Mouse (Mus musculus) embryonic facial prominence, embryonic 14.5 days (tissue): ENCODE results near the gene Klhdc8a. TPM values are rescaled to one million over a fixed set of nuclear protein-coding genes. Genes with fewer than 3 reads are reported as not detected.
A peak's percentile ranks its signal among the peaks of the same experiment; 100 is the strongest.

Experiments
- ATAC-seq: fragments of 200-750 bp; cut with Nextera tagmentation; 2 replicates; pipeline ENCODE4 v1.8.0; 2017; ENCODE audit warnings: low read depth, moderate number of reproducible peaks, moderate TSS enrichment
- DNase-seq: peaks from one replicate; pipeline ENCODE4 v3.0.0-alpha.2; 2015; ENCODE audit warnings: low spot score
- H3K27ac ChIP-seq: fragments of 300-500 bp; sonication (generic); replicated peaks from 2 replicates; pipeline ENCODE4 v1.5.1; 2014; ENCODE audit warnings: low read depth, mild to moderate bottlenecking, low read length, moderate library complexity
- H3K27me3 ChIP-seq: fragments of 300-500 bp; sonication (generic); replicated peaks from 2 replicates; pipeline ENCODE4 v1.6.1; 2014; ENCODE audit warnings: low read length; ENCODE audit not compliant: control insufficient read depth, insufficient read depth
- H3K36me3 ChIP-seq: fragments of 300-500 bp; sonication (generic); 2 replicates; pipeline ENCODE4 v1.6.1; 2014; ENCODE audit warnings: low read length, mixed read lengths; ENCODE audit not compliant: control insufficient read depth, insufficient read depth
- H3K4me1 ChIP-seq: fragments of 300-500 bp; sonication (generic); 2 replicates; pipeline ENCODE4 v1.6.1; 2014; ENCODE audit warnings: antibody characterized with exemption, low read length; ENCODE audit not compliant: control insufficient read depth, insufficient read depth
- H3K4me2 ChIP-seq: fragments of 300-500 bp; sonication (generic); 2 replicates; pipeline ENCODE4 v1.6.1; 2014; ENCODE audit warnings: low read depth, mild to moderate bottlenecking, low read length, moderate library complexity, mixed read lengths
- H3K4me3 ChIP-seq: fragments of 300-500 bp; sonication (generic); 2 replicates; pipeline ENCODE4 v1.5.1; 2014; ENCODE audit warnings: low read depth, mild to moderate bottlenecking, low read length
- H3K9ac ChIP-seq: fragments of 300-500 bp; sonication (generic); 2 replicates; pipeline ENCODE4 v1.6.1; 2014; ENCODE audit warnings: low read depth, mild to moderate bottlenecking, low read length, moderate library complexity, mixed read lengths
- H3K9me3 ChIP-seq: fragments of 300-500 bp; sonication (generic); 2 replicates; pipeline ENCODE4 v1.6.1; 2016; ENCODE audit warnings: low read length; ENCODE audit not compliant: control insufficient read depth
- WGBS: fragments of 180-500 bp; shearing (Covaris S2); extraction: QIAGEN DNeasy Blood & Tissue Kit; methylation state at CpG from one replicate; pipeline ENCODE4 v1.1.7; 2014; 5-methylcytosine and 5-hydroxymethylcytosine counted together
- polyA plus RNA-seq: library from polyadenylated mRNA; unstranded; fragments of >200 nt; fragmentation: Nextera tagmentation; extraction: Ambion mirVana; gene quantifications from 2 replicates; pipeline ENCODE4 v1.2.1, GENCODE M21; 2014

Gene Klhdc8a
- polyA plus RNA-seq, 1 experiment from 2014 or later = 0.70 TPM

DNA sequence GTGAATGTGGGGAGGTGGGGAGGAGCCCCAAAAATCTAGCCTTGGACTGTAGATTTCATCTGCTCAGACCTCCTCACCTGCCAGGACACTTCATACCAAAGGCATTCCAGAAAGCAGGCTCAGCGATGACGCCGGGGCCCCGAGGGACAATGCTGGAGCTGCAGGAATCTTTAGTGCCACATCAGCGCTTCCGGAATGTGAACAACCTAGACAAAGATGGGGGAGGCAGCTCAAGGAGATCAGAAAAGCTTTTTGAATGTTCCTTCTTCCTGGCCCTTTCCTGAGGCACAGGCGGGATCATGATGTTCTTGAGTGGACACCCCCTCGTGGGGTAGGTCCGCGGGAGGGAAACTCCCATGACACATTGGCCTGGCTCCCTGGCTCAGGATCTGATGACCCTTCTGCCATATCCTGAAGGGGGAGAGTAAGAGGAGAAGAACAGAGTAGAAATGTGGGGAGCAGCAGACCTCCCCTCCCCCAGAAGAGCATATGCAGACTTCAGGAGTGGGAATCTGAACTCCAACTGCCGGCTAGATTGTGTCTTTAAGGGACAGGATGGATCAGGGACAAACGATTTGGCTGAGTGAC lies 37.0 kb downstream of the Klhdc8a start:
- peak; percentile 70 for DNase-seq
- 47% methylated on average over 12 of the region's 12 CpGs for WGBS
- no peak overlapping the region for H3K27ac ChIP-seq

DNA sequence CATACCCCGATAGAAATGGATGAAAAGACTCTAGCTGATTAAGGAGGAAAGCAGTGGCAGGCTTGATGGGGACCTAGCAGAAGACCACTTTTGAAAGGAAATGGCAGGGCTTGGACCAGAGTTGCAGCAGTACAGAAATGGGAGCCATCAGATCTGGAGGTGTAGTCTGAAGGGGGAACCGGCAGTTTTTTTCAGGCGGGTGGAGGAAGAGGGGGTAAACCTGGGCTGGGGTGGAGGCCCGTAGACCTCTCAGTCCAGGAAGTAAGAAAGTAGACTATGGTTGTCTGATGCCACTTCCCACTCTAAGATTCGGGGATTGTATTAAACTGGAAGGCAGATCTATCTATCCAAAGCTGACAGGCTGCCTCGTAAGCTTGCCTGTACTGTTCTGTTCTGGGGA lies 38.5 kb downstream of the Klhdc8a start:
- 74% methylated on average over 6 of the region's 6 CpGs for WGBS
- ATAC-seq = no peak
- Histone ChIP-seq H3K27ac (no peak overlapping the region), H3K27me3 (no peaks in the 10 kb centered on the region), H3K4me2 (no peak overlapping the region), H3K9me3 (no peaks in the 10 kb centered on the region), H3K9ac (no peak overlapping the region), H3K36me3 (no peaks in the 10 kb centered on the region), H3K4me1 (peaks cover 23% of the 10 kb centered on the region), H3K4me3 (no peak overlapping the region)
- DNase-seq = no peak

More for the DNA sequence above, 37.0 kb downstream of the Klhdc8a start:
- Histone ChIP-seq H3K4me2 (no peak overlapping the region), H3K9ac (no peak overlapping the region), H3K36me3 (no peaks in the 10 kb centered on the region), H3K4me1 (peaks cover 23% of the 10 kb centered on the region), H3K27me3 (no peaks in the 10 kb centered on the region), H3K9me3 (no peaks in the 10 kb centered on the region), H3K4me3 (no peak overlapping the region)
- ATAC-seq = no peak; the same call in 1 of the 2 replicates

DNA sequence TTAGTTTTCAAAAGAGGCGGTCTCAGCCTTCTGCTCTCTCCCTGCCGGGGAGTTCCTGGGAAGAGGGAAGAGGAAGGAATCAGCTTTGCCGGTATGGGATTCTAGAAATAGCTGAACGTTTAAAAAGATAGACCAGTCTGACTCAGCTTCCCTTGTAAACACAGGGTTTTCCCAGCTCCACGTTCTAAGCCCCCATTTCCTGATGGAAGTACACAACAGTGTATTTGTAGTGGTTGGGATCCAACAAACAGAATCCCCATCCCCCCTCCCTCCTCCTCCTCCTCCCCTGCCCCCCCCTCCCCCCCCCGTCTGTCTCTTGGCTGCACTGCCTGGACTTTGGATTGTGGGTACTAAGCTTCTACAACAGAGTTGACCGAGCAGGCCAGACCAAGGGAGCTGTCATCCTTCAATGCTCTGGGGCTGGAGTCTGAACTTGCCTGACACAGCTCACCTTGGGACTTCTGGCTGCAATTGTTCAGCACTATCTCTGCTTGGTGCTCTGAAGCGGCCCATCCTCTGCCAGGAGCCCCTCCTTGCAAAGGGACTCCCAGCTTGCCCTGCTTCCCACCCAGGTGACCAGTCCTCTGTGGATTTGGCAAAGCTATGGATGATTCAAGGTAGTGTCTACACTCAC lies 39.7 kb downstream of the Klhdc8a start:
- H3K4me3 ChIP-seq = no peak overlapping the region
- no peak overlapping the region for H3K9ac ChIP-seq
- H3K27me3 ChIP-seq = no peaks in the 10 kb centered on the region
- WGBS = 42% methylated on average over 8 of the region's 8 CpGs
- no peaks in the 10 kb centered on the region for H3K36me3 ChIP-seq
- H3K4me1 ChIP-seq = peaks cover 23% of the 10 kb centered on the region
- H3K4me2 ChIP-seq = no peak overlapping the region
- no peak for DNase-seq
- no peak overlapping the region for H3K27ac ChIP-seq
- no peak for ATAC-seq
- no peaks in the 10 kb centered on the region for H3K9me3 ChIP-seq

DNA sequence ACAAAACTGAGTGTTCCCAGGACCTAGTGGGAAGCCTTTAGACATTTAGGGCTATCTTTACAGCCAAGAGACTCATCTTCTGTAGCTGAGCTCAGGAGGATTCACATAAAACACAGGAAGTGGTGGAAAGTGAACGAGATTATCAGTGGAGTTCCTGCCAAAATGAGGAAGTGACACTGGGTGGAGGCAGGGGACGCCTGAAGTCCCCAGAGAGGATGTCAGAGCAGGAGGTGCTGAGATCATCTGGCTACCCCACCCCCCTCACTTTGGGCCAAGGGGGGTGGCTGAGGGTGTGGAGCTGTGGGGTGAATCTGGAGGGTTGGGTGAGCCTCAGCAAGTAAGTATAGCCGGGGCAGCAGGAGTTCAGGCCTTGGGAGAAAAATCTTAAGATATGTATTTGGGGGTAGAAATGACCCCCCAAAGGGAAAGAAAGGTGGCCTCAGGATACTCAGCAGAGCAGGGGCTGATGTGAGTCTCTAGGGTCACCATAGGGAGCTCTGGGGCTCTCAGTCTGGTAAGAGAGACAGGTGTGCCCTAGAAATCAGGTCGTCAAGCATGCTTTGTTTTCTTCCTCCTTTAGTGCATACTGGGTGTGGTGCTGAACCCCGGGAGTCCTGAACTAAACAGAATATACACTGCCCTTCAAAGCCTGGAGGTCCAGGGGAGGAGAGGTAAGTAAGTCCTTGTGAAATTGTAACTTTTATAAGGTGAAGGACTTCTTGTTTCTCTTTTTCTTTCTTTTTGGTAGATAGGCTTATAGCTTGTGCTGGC lies 43.5 kb downstream of the Klhdc8a start:
- 47% methylated on average over 5 of the region's 5 CpGs for WGBS
- no peaks in the 10 kb centered on the region for H3K36me3 ChIP-seq
- no peak overlapping the region for H3K27ac ChIP-seq
- H3K9ac ChIP-seq = no peak overlapping the region
- no peaks in the 10 kb centered on the region for H3K4me1 ChIP-seq
- no peak for ATAC-seq
- no peak for DNase-seq
- no peak overlapping the region for H3K4me2 ChIP-seq
- no peaks in the 10 kb centered on the region for H3K27me3 ChIP-seq
- H3K9me3 ChIP-seq = no peaks in the 10 kb centered on the region
- H3K4me3 ChIP-seq = no peak overlapping the region

DNA sequence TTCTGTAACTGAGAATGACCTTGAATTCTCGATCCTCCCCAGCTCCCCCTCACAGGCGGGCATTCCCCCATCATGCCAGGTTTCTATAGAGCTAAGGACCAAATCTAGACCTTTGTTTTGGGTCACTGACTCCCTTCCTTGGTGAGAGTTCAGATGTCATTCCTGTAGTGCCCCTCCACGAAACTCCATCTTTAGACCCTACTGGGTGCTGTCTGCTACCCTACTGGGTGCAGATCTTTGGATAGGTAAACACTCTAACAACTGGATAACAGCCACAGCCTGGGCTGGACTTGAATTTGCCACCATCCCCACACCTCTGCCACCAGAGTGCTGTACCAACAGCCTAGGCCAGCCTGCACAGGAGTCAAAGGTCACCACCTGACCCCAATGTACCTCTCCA lies 44.1 kb downstream of the Klhdc8a start:
- Histone ChIP-seq H3K4me2 (no peak overlapping the region), H3K9ac (no peak overlapping the region), H3K4me3 (no peak overlapping the region), H3K27me3 (no peaks in the 10 kb centered on the region), H3K9me3 (no peaks in the 10 kb centered on the region), H3K4me1 (no peaks in the 10 kb centered on the region), H3K27ac (no peak overlapping the region), H3K36me3 (no peaks in the 10 kb centered on the region)
- ATAC-seq (no peak), DNase-seq (no peak)
- WGBS = 61% methylated on average over 3 of the region's 3 CpGs

DNA sequence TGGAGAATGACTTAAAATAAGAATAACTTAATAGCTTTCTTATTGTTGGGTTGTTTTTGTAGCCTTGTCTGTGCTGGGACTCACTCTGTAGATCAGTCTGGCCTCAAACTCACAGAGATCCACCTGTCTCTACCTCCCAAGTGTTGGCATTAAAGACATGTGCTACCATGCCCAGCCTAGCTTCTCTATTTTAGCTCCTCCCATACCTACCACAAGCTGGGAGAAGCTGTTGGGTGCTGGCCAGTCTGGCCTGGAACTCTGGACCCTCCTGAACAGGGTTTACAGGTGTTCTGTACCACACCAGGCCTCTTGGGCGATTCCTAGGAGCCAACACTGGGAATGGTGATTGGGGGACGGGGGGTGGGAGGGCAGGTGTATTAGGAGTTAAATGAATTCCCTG lies 44.8 kb downstream of the Klhdc8a start:
- Histone ChIP-seq H3K27ac (no peak overlapping the region), H3K9me3 (no peaks in the 10 kb centered on the region), H3K4me3 (no peak overlapping the region), H3K9ac (no peak overlapping the region), H3K36me3 (no peaks in the 10 kb centered on the region), H3K4me2 (no peak overlapping the region), H3K27me3 (no peaks in the 10 kb centered on the region), H3K4me1 (no peaks in the 10 kb centered on the region)
- ATAC-seq = no peak
- no peak for DNase-seq
- WGBS = 80% methylated on average over 2 of the region's 2 CpGs

DNA sequence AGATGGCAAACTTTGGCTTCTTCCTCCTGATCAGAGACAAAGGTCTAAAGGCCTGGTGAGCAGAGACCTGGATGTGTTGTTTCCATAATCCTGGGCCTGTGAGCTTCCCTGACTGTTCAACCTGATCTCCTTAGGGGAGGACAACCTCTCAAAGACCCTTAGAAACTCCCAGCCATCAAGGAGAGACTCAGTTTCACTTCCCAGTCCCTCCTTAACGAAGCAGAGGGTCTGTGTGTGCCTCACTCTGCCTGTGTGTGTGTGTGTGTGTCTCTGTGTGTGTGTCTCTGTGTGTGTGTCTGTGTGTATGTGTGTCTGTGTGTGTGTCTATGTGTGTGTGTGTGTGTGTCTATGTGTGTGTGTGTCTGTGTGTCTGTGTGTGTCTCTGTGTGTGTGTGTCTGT lies 45.2 kb downstream of the Klhdc8a start:
- WGBS = 88% methylated on average over 1 of the region's 1 CpGs
- H3K36me3 ChIP-seq = no peaks in the 10 kb centered on the region
- H3K4me1 ChIP-seq = no peaks in the 10 kb centered on the region
- H3K4me2 ChIP-seq = no peak overlapping the region
- DNase-seq = no peak
- H3K9ac ChIP-seq = no peak overlapping the region
- ATAC-seq = no peak
- no peaks in the 10 kb centered on the region for H3K9me3 ChIP-seq
- H3K4me3 ChIP-seq = no peak overlapping the region
- no peak overlapping the region for H3K27ac ChIP-seq
- no peaks in the 10 kb centered on the region for H3K27me3 ChIP-seq

DNA sequence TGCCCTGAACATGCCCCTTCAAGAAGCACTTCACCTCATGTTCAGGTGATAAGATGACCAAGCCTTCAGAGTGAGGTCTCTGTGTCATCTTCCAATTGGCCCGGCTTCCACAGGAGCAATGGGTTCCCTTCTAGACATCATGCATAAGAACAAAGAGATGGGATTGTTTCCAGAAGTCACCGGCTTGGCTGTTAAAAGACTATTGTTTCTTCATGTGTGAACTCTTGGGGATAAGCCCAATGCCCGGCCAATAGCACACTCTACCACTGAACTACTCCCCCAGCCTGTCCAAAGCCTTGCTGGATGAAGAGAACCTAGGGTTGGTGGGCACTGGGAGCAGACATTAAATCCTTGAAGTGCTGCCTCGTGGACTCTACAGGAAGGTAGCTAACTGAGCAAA lies 47.1 kb downstream of the Klhdc8a start:
- H3K9me3 ChIP-seq = no peaks in the 10 kb centered on the region
- DNase-seq (no peak), ATAC-seq (no peak)
- H3K4me2 ChIP-seq = no peak overlapping the region
- no peak overlapping the region for H3K4me3 ChIP-seq
- no peaks in the 10 kb centered on the region for H3K36me3 ChIP-seq
- no peak overlapping the region for H3K9ac ChIP-seq
- no peaks in the 10 kb centered on the region for H3K4me1 ChIP-seq
- 79% methylated on average over 4 of the region's 4 CpGs for WGBS
- no peak overlapping the region for H3K27ac ChIP-seq
- no peaks in the 10 kb centered on the region for H3K27me3 ChIP-seq
